Mouse (Mus musculus): ENCODE measurements at regions not wholly inside any gene's neighbourhood (a gene's known extent, or its start where the extent isn't known, plus 50 kb on each side); places are given as distances from the start of the nearest gene placed in this dataset.

GRCm38 (mm10) chr9:86240287-86240686 lies 224.5 kb downstream of the Ube2cbp start:
- 73% methylated on average over 2 of the region's 2 CpGs for WGBS
- Histone ChIP-seq H3K27me3 (no peaks in the 10 kb centered on the region), H3K9ac (no peak overlapping the region), H3K27ac (replicated peaks) (no peak overlapping the region), H3K4me1 (replicated peaks) (peaks cover 4% of the 10 kb centered on the region; the same call in 1 of the 2 replicates), H3K36me3 (no peaks in the 10 kb centered on the region), H3K4me2 (no peak overlapping the region), H3K4me3 (no peak overlapping the region), H3K9me3 (no peaks in the 10 kb centered on the region)
- no peak for ATAC-seq (ENCODE audit: low read depth)

GRCm38 (mm10) chr9:86240896-86241295 lies 223.9 kb downstream of the Ube2cbp start:
- H3K9ac ChIP-seq = no peak overlapping the region
- peaks cover 4% of the 10 kb centered on the region; the same call in 1 of the 2 replicates for H3K4me1 ChIP-seq (replicated peaks)
- 54% methylated on average over 7 of the region's 7 CpGs for WGBS
- H3K4me2 ChIP-seq = no peak overlapping the region
- H3K9me3 ChIP-seq = no peaks in the 10 kb centered on the region
- no peaks in the 10 kb centered on the region for H3K36me3 ChIP-seq
- no peaks in the 10 kb centered on the region for H3K27me3 ChIP-seq
- H3K4me3 ChIP-seq = no peak overlapping the region
- H3K27ac ChIP-seq (replicated peaks) = no peak overlapping the region
- ATAC-seq (ENCODE audit: low read depth) = no peak

- no peaks in the 10 kb centered on the region for H3K27me3 ChIP-seq
- no peaks in the 10 kb centered on the region for H3K4me1 ChIP-seq (replicated peaks)
- H3K9ac ChIP-seq = no peak overlapping the region
- H3K4me2 ChIP-seq = no peak overlapping the region
- ATAC-seq (ENCODE audit: low read depth) = no peak
- H3K4me3 ChIP-seq = no peak overlapping the region
- H3K9me3 ChIP-seq = no peaks in the 10 kb centered on the region
- H3K27ac ChIP-seq (replicated peaks) = no peak overlapping the region
- H3K36me3 ChIP-seq = no peaks in the 10 kb centered on the region
- 89% methylated on average over 3 of the region's 3 CpGs for WGBS
Measured at GRCm38 (mm10) chr9:86250197-86250596, 214.6 kb downstream of the Ube2cbp start.

GRCm38 (mm10) chr9:86251331-86251730 lies 213.4 kb downstream of the Ube2cbp start:
- no peak overlapping the region for H3K27ac ChIP-seq (replicated peaks)
- H3K4me2 ChIP-seq = no peak overlapping the region
- no peaks in the 10 kb centered on the region for H3K9me3 ChIP-seq
- ATAC-seq (ENCODE audit: low read depth) = no peak
- no peak overlapping the region for H3K9ac ChIP-seq
- no peaks in the 10 kb centered on the region for H3K4me1 ChIP-seq (replicated peaks)
- WGBS = 84% methylated on average over 1 of the region's 1 CpGs
- no peaks in the 10 kb centered on the region for H3K27me3 ChIP-seq
- no peak overlapping the region for H3K4me3 ChIP-seq
- H3K36me3 ChIP-seq = no peaks in the 10 kb centered on the region
